Mouse (Mus musculus) lung, adult 2 months (tissue): ENCODE measurements around the gene Myh9. TPM values are rescaled to one million over a fixed set of nuclear protein-coding genes. Genes with fewer than 3 reads are reported as not detected.

Experiments used
- DNase-seq: peaks from one replicate; pipeline ENCODE4 v3.0.0; 2022
- H3K4me1 ChIP-seq: fragments of 200-500 bp; 2 replicates; pipeline ENCODE4 v1.6.1; 2011; ENCODE audit warnings: low read length; ENCODE audit not compliant: control insufficient read depth, insufficient read depth
- H3K4me3 ChIP-seq: fragments of 200-500 bp; replicated peaks from 2 replicates; pipeline ENCODE3; 2011; ENCODE audit warnings: low read depth, mild to moderate bottlenecking, control low read depth, low read length; ENCODE audit errors: extremely low read depth
- CTCF ChIP-seq: fragments of 200-500 bp; IDR thresholded peaks from 2 replicates; pipeline ENCODE4 v1.5.1; 2011; ENCODE audit warnings: mild to moderate bottlenecking, low read length, control low read depth; ENCODE audit not compliant: insufficient read depth
- POLR2A ChIP-seq: fragments of 200-500 bp; IDR thresholded peaks from 2 replicates; pipeline ENCODE4 v1.6.1; 2011; ENCODE audit warnings: low read depth, mild to moderate bottlenecking, control low read depth, low read length, borderline replicate concordance; ENCODE audit errors: extremely low read depth
- WGBS: fragments of 180-500 bp; shearing (Covaris S2); methylation state at CpG from one replicate; pipeline ENCODE4 v1.1.7; 2018; 5-methylcytosine and 5-hydroxymethylcytosine counted together
- polyA plus RNA-seq: library from polyadenylated mRNA; depleted of rRNA; stranded (reverse); fragments of >200 nt; gene quantifications from 2 replicates; pipeline ENCODE4 v1.2.3, GENCODE M21; 2012

Gene Myh9
- polyA plus RNA-seq, 1 experiment = 162 TPM

DNA sequence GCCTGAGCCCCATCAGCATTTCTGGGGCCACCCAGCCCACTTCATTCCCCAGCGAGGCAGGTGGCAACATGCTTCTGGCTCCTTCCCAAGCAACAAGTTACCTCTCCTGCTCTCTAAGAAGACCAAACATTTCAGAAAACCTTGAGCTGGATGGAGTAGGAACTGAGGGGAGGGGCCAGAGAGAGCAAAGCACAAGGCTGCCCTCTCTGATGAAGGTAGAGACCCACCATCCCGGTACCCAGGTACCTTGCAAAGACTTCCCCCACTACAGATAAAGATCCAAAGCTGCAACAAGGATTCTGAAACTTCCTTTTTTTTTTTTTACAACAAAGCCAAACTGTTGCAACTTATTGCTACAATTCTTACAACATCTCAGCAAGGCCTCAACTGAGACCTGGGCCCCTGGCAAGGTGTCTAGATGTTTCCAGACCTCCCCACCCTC, 10.8 kb downstream of the Myh9 start:
- Histone ChIP-seq H3K4me1 (peaks cover 75% of the 10 kb centered on the region), H3K4me3 (no peak overlapping the region)
- DNase-seq = no peak
- TF ChIP-seq CTCF = no peak
- TF ChIP-seq POLR2A = no peak
- 40% methylated on average over 2 of the region's 2 CpGs for WGBS

DNA sequence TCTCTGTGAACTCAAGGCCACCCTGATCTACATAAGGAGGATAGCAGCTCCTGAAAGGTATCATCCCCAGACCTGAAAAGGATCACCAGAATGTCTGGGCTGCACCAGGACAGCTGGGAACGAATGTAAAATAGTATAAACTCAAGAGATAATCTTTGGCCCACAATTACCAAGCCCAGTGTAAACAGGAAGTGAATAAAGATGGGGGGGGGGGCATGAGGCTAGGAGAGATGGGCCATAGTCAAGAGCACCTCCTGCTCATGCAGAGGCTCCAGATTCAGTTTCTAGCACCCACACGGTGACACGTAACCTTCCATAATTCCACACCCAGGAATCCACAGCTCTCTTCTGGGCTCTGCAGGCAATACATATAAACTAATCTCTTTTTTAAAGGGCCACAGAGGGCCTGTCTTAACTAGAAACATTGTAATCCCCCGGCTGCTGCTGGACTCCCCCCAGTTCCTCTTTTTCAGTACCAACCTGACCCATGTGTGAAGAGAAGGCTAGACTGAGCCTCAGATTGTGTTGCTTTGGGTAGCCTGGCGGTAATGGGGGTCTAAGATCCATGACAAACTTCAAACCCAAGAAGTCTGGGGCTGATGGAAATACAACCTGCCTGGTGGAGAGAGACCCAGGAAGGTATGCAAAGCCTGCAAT, 11.4 kb downstream of the Myh9 start:
- Histone ChIP-seq H3K4me1 (peaks cover 76% of the 10 kb centered on the region), H3K4me3 (no peak overlapping the region)
- TF ChIP-seq CTCF = no peak
- TF ChIP-seq POLR2A = no peak
- DNase-seq = no peak
- WGBS = 39% methylated on average over 5 of the region's 5 CpGs

DNA sequence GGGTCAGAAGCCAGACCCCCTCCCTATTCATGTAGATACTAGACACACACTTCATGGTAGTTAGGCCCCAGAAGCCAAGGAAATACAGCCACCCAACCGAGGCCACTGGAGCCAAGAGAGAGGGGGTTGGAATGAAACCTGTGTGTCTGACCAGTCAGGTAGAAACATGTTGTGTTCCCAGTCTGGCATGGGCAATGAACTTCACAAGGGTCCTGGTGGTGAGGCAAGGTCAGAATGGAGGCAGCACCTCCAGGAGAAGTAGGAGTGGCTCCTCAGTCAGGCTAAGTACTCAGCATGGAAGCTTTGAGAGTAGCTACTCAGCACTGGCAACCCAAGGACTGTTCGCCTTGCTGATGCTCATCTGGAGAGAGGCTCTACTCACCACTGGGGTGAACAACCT, 12.4 kb downstream of the Myh9 start:
- no peak overlapping the region for H3K4me3 ChIP-seq
- TF ChIP-seq CTCF (no peak), POLR2A (no peak)
- 55% methylated on average over 2 of the region's 2 CpGs for WGBS
- no peak for DNase-seq
- H3K4me1 ChIP-seq = peaks cover 73% of the 10 kb centered on the region

DNA sequence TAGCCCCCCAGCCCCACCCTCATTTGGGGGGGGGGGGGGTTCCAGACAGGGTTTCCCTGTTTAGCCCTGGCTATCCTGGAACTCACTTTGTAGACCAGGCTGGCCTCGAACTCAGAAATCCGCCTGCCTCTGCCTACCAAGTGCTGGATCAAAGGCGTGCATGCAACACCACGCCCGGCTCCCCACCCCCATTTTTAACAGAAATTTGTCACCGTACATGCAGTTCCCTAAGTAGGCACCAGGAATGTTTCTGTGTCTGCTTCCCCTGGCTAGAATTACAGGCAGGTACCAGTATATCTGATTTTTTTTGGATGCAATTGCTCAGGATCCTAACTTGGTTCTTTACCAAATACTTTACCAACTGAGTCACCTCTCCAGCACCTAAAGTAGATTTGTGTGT, 13.1 kb downstream of the Myh9 start:
- TF ChIP-seq POLR2A = no peak
- no peak for TF ChIP-seq CTCF
- peaks cover 69% of the 10 kb centered on the region for H3K4me1 ChIP-seq
- no peak for DNase-seq
- no peak overlapping the region for H3K4me3 ChIP-seq
- WGBS = 81% methylated on average over 6 of the region's 6 CpGs

DNA sequence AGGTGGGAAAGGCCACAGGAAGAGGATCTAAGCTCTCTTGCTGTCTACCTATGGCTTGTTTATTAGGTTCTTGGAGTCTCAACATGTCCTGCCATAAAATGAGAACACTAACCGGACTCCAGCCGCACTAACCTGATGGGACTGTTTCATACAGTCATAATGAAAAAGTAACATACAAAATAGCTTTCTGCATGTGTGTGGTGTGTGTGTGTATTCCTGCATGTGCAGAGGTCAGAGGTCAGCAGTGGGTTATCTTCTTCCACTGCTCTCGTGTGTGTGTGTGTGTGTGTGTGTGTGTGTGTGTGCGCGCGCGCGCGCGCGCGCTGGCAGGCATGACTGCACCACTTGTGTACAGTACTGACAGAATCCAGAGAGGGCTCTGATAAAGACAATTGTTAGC, 13.7 kb downstream of the Myh9 start:
- no peak for DNase-seq
- Histone ChIP-seq H3K4me1 (peaks cover 69% of the 10 kb centered on the region), H3K4me3 (no peak overlapping the region)
- TF ChIP-seq CTCF = no peak
- TF ChIP-seq POLR2A = no peak
- WGBS = 71% methylated on average over 12 of the region's 12 CpGs

DNA sequence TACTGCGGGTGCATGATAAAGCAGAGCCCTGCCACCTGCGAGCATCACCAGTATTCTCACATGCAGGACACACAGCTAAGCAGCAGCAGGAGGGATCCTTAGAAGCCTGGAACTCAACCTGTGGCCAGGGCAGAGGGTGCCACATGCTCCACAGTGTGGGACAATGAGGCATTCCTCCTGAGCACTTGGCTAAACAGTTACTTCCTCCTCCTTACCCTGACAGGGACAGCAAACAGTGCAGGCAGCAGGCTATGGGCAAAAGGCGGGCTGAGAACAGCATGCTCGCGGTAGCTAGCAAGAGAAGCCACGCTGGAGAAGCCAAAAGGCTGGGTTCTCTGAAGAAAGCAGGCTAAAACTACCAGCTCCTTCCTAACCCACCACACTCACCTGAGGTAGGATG, 14.2 kb downstream of the Myh9 start:
- WGBS = 17% methylated on average over 6 of the region's 6 CpGs
- DNase-seq = no peak
- Histone ChIP-seq H3K4me3 (no peak overlapping the region), H3K4me1 (peaks cover 70% of the 10 kb centered on the region)
- TF ChIP-seq POLR2A (peak; percentile 26; the same call in 1 of the 2 replicates), CTCF (no peak)

DNA sequence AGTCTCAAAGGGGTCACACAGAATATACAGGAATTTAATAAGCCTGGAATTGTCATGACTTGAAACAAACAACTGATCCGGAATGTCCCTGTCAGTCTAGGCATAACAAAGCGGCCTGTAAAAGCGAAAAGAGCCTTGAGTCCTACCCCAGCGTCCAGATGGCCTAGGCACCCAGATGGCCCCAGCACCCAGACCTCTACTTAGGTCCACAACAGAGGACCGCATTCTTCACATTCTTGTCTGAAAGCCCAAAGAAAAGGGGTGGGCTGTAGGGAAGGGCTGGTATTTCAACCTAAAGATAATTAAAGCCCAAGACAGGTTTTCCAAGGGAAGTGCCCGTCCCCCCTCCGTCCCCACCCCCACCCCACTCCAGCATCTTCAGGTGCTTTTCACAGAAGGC, 14.6 kb downstream of the Myh9 start:
- 28% methylated on average over 7 of the region's 7 CpGs for WGBS
- Histone ChIP-seq H3K4me1 (peaks cover 69% of the 10 kb centered on the region), H3K4me3 (no peak overlapping the region)
- no peak for TF ChIP-seq POLR2A
- DNase-seq = no peak

DNA sequence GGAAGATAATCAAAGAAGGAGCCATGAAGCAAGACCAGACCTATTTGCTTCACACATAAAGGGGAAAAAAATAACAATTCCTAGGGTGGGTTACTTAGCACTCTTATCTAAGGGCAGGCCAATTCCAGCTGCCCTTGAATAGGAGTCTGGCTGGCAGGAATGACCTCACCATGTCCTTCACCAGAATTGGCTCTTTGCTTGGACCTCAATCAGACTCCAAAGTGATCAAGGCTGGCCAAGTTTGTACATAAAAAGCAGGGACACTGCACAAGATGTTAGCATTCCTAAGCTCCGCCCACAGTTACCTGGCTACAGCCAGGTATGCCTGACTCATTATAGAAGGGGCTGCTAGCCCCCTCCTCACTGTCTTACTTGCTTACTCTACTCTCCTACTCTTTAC, 16.6 kb downstream of the Myh9 start:
- 73% methylated on average over 1 of the region's 1 CpGs for WGBS
- no peak overlapping the region for H3K4me3 ChIP-seq
- H3K4me1 ChIP-seq = peaks cover 68% of the 10 kb centered on the region
- DNase-seq = no peak
- TF ChIP-seq CTCF (no peak), POLR2A (no peak)

DNA sequence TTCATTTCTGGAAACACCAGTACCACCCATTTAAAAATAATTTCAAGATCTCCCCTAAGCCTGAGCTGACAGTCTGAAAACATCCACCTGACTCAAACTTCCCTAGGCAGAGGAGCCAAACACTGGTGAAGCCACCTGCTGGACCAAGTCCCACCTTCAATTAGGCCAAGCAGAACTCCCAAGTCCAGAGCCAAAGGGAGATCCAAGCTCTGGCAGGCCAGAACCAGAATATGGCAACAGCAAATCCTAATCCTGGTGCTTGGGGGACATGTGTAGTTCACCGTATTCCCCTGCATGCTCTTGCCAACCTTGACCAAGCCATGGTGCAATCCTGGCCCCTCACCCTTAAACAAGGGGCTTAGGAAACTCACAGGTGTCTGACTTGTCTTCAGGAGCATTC, 17.7 kb downstream of the Myh9 start:
- Histone ChIP-seq H3K4me3 (no peak overlapping the region), H3K4me1 (peaks cover 74% of the 10 kb centered on the region)
- TF ChIP-seq CTCF (no peak), POLR2A (no peak)
- DNase-seq = no peak
- 55% methylated on average over 1 of the region's 1 CpGs for WGBS

DNA sequence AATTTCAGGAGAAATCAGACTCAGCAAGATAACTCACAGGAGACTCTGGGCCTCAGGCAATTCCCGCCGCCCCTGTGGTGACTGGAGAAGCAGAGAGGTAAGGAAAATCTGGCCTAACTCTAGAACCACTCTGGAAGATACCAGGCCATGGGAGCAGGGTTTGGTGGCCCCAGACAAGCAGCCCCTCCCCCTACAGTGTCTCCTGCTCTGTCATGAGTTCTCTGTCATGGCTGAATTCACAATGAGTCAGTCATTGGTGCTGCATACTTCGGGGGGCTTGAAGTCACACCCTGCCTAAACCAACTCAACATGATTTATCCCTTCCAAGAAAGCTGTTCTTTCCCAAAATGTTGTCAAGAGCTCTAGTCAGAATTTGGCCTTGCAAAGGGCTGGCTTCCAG, 18.3 kb downstream of the Myh9 start:
- DNase-seq = no peak

DNA sequence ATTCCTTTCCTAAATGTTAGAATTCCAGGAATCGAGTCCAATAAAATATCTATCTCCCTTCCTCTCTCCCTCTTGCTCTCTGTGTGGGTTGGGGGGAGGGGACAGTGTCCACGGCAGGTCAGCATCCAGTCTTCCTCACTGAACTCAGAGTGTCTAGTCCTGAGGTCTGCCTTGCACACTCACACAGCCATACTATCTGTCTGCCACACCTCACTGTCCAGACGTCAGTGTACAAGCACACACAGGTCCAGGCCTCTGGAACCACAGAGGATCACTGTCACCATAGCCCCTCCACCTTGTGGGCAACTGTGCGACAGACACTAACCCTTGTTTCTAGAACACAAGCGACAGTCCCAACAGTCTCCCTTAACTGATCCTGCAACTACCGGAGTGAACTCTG, 18.8 kb downstream of the Myh9 start:
- DNase-seq = no peak
- H3K4me1 ChIP-seq = peaks cover 81% of the 10 kb centered on the region
- 27% methylated on average over 6 of the region's 6 CpGs for WGBS
- no peak for TF ChIP-seq POLR2A
- TF ChIP-seq CTCF = no peak
- H3K4me3 ChIP-seq = no peak overlapping the region

More for the DNA sequence above, 18.3 kb downstream of the Myh9 start:
- Histone ChIP-seq H3K4me3 (no peak overlapping the region), H3K4me1 (peaks cover 81% of the 10 kb centered on the region)
- WGBS = 44% methylated on average over 3 of the region's 3 CpGs
- TF ChIP-seq CTCF (no peak), POLR2A (no peak)

DNA sequence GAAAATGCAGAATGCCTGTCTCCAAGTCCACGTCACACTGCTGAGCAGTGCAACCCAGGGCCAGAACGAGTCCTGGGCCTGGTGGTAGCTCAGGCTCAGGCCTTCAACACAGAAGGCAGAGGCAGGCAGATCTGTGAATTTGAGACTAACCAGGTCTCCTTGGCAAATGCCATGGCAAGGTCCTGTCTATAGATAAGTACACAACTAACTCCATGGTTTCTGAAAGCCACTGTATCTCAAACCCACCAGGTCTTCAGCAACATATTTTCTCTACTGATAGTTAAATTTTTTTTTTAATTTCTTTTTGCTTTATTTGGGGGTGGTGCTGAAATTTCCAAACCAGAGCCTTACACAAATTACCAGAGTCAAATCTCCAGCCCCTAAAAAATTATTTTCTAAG, 19.3 kb downstream of the Myh9 start:
- Histone ChIP-seq H3K4me1 (peaks cover 79% of the 10 kb centered on the region), H3K4me3 (no peak overlapping the region)
- DNase-seq = no peak
- no peak for TF ChIP-seq CTCF
- TF ChIP-seq POLR2A = no peak
- 31% methylated on average over 2 of the region's 2 CpGs for WGBS
